Mouse (Mus musculus) small intestine, adult 2 months (tissue): Measurements from ENCODE around the gene Eef1akmt2. TPM values are rescaled to one million over a fixed set of nuclear protein-coding genes. Genes with fewer than 3 reads are reported as not detected.

Source experiments
- H3K27ac ChIP-seq: fragments of 200-500 bp; 2 replicates; pipeline ENCODE4 v1.5.1; 2012; ENCODE audit warnings: low read depth, low read length, control low read depth, inconsistent platforms; ENCODE audit not compliant: insufficient read depth
- H3K27me3 ChIP-seq: fragments of 200-500 bp; 2 replicates; pipeline ENCODE4 v1.6.1; 2012; ENCODE audit warnings: mild to moderate bottlenecking, moderate library complexity, low read length, inconsistent platforms; ENCODE audit not compliant: control insufficient read depth, insufficient read depth
- H3K36me3 ChIP-seq: fragments of 200-500 bp; 2 replicates; pipeline ENCODE4 v1.6.1; 2012; ENCODE audit warnings: mild to moderate bottlenecking, low read length, control low read depth, inconsistent platforms; ENCODE audit not compliant: control insufficient read depth, insufficient read depth
- H3K4me1 ChIP-seq: fragments of 200-500 bp; 2 replicates; pipeline ENCODE4 v1.6.1; 2012; ENCODE audit warnings: low read length, inconsistent platforms, mixed read lengths; ENCODE audit not compliant: control insufficient read depth, insufficient read depth, insufficient read length
- H3K4me3 ChIP-seq: fragments of 200-500 bp; 2 replicates; pipeline ENCODE4 v1.5.1; 2012; ENCODE audit warnings: low read depth, mild to moderate bottlenecking, control low read depth, inconsistent platforms, low read length, moderate library complexity
- CTCF ChIP-seq: fragments of 200-500 bp; IDR thresholded peaks from 2 replicates; pipeline ENCODE4 v1.5.1; 2012; ENCODE audit warnings: low read depth, mild to moderate bottlenecking, control low read depth, inconsistent platforms, low read length, moderate library complexity, mixed read lengths; ENCODE audit not compliant: insufficient replicate concordance, insufficient read length; ENCODE audit errors: extremely low read depth
- POLR2A ChIP-seq: fragments of 200-500 bp; IDR thresholded peaks from 2 replicates; pipeline ENCODE4 v1.6.1; 2012; ENCODE audit warnings: low read depth, mild to moderate bottlenecking, control low read depth, inconsistent platforms, low read length, moderate library complexity
- WGBS: fragments of 180-500 bp; shearing (Covaris S2); methylation state at CpG from one replicate; pipeline ENCODE4 v1.1.7; 2018; 5-methylcytosine and 5-hydroxymethylcytosine counted together
- polyA plus RNA-seq: library from polyadenylated mRNA; depleted of rRNA; stranded (reverse); fragments of >200 nt; gene quantifications from 2 replicates; pipeline ENCODE4 v1.2.3, GENCODE M21; 2012

Gene Eef1akmt2
- polyA plus RNA-seq, 1 experiment, result 1.1 TPM

- Histone ChIP-seq H3K27ac (no peak overlapping the region), H3K4me1 (no peaks in the 10 kb centered on the region), H3K4me3 (no peak overlapping the region), H3K27me3 (no peaks in the 10 kb centered on the region), H3K36me3 (peaks cover 16% of the 10 kb centered on the region)
- 29% methylated on average over 3 of the region's 3 CpGs for WGBS
- TF ChIP-seq POLR2A (no peak), CTCF (no peak)
These were observed 35.6 kb upstream of the Eef1akmt2 start for GRCm38 (mm10) chr7:132888052-132888451.

GRCm38 (mm10) chr7:132887019-132887804, 34.7 kb upstream of the Eef1akmt2 start:
- WGBS, result 61% methylated on average over 7 of the region's 7 CpGs
- Histone ChIP-seq H3K36me3 (peaks cover 20% of the 10 kb centered on the region), H3K27ac (no peak overlapping the region), H3K4me3 (no peak overlapping the region), H3K27me3 (no peaks in the 10 kb centered on the region), H3K4me1 (no peaks in the 10 kb centered on the region)
- TF ChIP-seq CTCF (no peak), POLR2A (no peak)

- no peaks in the 10 kb centered on the region for H3K27me3 ChIP-seq
- no peaks in the 10 kb centered on the region for H3K4me1 ChIP-seq
- 95% methylated on average over 7 of the region's 7 CpGs for WGBS
- H3K4me3 ChIP-seq, result no peak overlapping the region
- peaks cover 43% of the 10 kb centered on the region for H3K36me3 ChIP-seq
- H3K27ac ChIP-seq, result no peak overlapping the region
- TF ChIP-seq POLR2A (no peak), CTCF (0 out of 2 replicates have a peak, but pooled peaks have one; percentile 12)
These were observed 31.6 kb upstream of the Eef1akmt2 start for GRCm38 (mm10) chr7:132884031-132884430.

GRCm38 (mm10) chr7:132882343-132882742, 29.9 kb upstream of the Eef1akmt2 start:
- TF ChIP-seq POLR2A (no peak), CTCF (no peak)
- Histone ChIP-seq H3K36me3 (peaks cover 57% of the 10 kb centered on the region), H3K4me3 (no peak overlapping the region), H3K27ac (no peak overlapping the region), H3K4me1 (no peaks in the 10 kb centered on the region), H3K27me3 (no peaks in the 10 kb centered on the region)
- WGBS, result 62% methylated on average over 2 of the region's 2 CpGs

- H3K27me3 ChIP-seq, result no peaks in the 10 kb centered on the region
- peaks cover 76% of the 10 kb centered on the region for H3K36me3 ChIP-seq
- no peak overlapping the region for H3K4me3 ChIP-seq
- H3K4me1 ChIP-seq, result no peaks in the 10 kb centered on the region
- no peak overlapping the region for H3K27ac ChIP-seq
- TF ChIP-seq CTCF (no peak), POLR2A (no peak)
- 47% methylated on average over 1 of the region's 1 CpGs for WGBS
These were observed 27.8 kb upstream of the Eef1akmt2 start for GRCm38 (mm10) chr7:132880276-132880675.

- H3K4me1 ChIP-seq, result no peaks in the 10 kb centered on the region
- no peak overlapping the region for H3K27ac ChIP-seq
- H3K36me3 ChIP-seq, result peaks cover 85% of the 10 kb centered on the region
- no peak overlapping the region for H3K4me3 ChIP-seq
- 90% methylated on average over 2 of the region's 2 CpGs for WGBS
- H3K27me3 ChIP-seq, result no peaks in the 10 kb centered on the region
- TF ChIP-seq CTCF (no peak), POLR2A (no peak)
These were observed 23.1 kb upstream of the Eef1akmt2 start for GRCm38 (mm10) chr7:132875391-132876086.

- no peak overlapping the region for H3K27ac ChIP-seq
- no peaks in the 10 kb centered on the region for H3K27me3 ChIP-seq
- H3K36me3 ChIP-seq, result peaks cover 74% of the 10 kb centered on the region
- TF ChIP-seq CTCF (no peak), POLR2A (no peak)
- H3K4me1 ChIP-seq, result no peaks in the 10 kb centered on the region
- no peak overlapping the region for H3K4me3 ChIP-seq
- WGBS, result 96% methylated on average over 2 of the region's 2 CpGs
These were observed 20.6 kb upstream of the Eef1akmt2 start for GRCm38 (mm10) chr7:132873043-132873442.
